Mouse (Mus musculus) stomach, postnatal 0 days (tissue): ENCODE measurements around the gene Ctsw.

Experiments
- CTCF ChIP-seq: IDR thresholded peaks from 2 replicates; pipeline ENCODE4 v1.5.1; 2016; ENCODE audit warnings: antibody characterized with exemption, low read depth, mild to moderate bottlenecking, moderate library complexity
- EP300 ChIP-seq: optimal IDR thresholded peaks from 2 replicates; pipeline ENCODE3; 2016; ENCODE audit warnings: antibody characterized with exemption

- no peak for TF ChIP-seq CTCF
- TF ChIP-seq EP300: no peak
These were observed 16.2 kb upstream of the Ctsw start for GRCm38 (mm10) chr19:5484496-5484895.
